Mouse (Mus musculus) liver, postnatal 0 days (tissue): ENCODE measurements at regions not wholly inside any gene's neighbourhood (a gene's known extent, or its start where the extent isn't known, plus 50 kb on each side); places are given as distances from the start of the nearest gene placed in this dataset.

Experiments used
- CTCF ChIP-seq: sonication (generic); IDR thresholded peaks from 2 replicates; pipeline ENCODE4 v1.5.1; 2016; ENCODE audit warnings: antibody characterized with exemption, low read depth
- EP300 ChIP-seq: IDR thresholded peaks from 2 replicates; pipeline ENCODE4 v1.6.1; 2016; ENCODE audit warnings: antibody characterized with exemption, low read depth, mild to moderate bottlenecking

DNA sequence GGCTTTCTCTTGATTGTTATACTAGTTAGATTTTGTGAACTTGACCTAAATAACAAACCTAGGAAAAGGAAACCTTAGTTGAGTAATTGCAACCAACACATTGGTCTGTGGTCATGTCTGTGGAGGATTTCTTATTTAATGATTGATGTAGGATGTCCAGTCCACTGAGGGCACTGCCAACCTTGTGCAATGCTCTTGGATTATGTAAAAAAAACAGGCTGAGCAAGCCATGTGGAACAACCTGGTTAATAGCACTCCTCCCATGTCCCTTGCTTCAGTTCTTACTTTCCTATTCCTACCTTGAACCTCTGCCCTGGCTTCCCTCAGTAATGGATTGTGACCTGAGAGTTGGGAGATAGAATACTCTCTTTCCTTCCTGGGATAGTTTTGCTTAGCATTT is 312.0 kb upstream of the Pappa start:
- no peak for TF ChIP-seq CTCF
- TF ChIP-seq EP300 = no peak
